ENCODE assay signal across 15 mouse cellular contexts in the genomic region with DNA sequence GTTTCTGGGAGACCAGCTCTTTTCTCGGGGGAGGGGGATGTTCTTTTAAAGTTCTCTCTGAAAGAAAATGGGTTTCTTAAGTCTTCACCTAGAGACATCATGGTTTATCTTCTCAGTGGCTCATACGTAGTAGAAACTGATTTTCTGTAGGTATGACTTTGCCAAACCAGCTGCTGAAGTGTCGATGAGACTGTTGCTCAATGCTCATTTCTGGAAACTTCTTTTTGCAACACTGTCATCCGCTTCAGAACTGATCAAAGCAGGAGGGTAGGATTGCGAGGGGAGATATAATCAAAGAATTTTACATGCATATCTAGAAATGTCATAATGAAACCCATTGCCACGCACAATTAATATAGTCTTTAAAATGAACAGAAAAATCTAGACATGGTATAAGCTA.
"Had no signal": no experiment of that assay in that cellular context is flagged by ENCODE, and none has a peak within 500 bp of the region (broad histone marks: within the 10 kb centered on the region; RNA-seq: fewer than 3 reads in every experiment).

No protein-coding gene starts in this region.

- H3K4me3 ChIP-seq: lung, embryonic 15.5 days; megakaryocyte, embryonic 14.5 days; midbrain, embryonic 13.5 days; midbrain, embryonic 15.5 days; neural tube, embryonic 12.5 days; stomach, embryonic 15.5 days had no signal

- H3K27ac ChIP-seq: lung, embryonic 15.5 days; midbrain, embryonic 13.5 days; midbrain, embryonic 15.5 days; neural tube, embryonic 12.5 days; stomach, embryonic 15.5 days; stomach, postnatal 0 days had no signal

- ATAC-seq: lung, postnatal 0 days; midbrain, embryonic 13.5 days; midbrain, embryonic 15.5 days had no signal

- DNase-seq: lung, adult 2 months; lung, postnatal 14 days; lung, postnatal 4 days; right cerebral cortex, postnatal 14 days; thymus, adult 2 months; thymus, postnatal 25 days; thymus, postnatal 4 days had no signal

- H3K36me3 ChIP-seq: lung, embryonic 15.5 days; midbrain, embryonic 13.5 days; midbrain, embryonic 15.5 days; neural tube, embryonic 12.5 days; stomach, embryonic 15.5 days had no signal

- H3K4me1 ChIP-seq: lung, embryonic 15.5 days; midbrain, embryonic 13.5 days; midbrain, embryonic 15.5 days; neural tube, embryonic 12.5 days; stomach, embryonic 15.5 days had no signal

- H3K9me3 ChIP-seq: lung, embryonic 15.5 days; midbrain, embryonic 13.5 days; midbrain, embryonic 15.5 days; neural tube, embryonic 12.5 days; stomach, embryonic 15.5 days had no signal

- H3K27me3 ChIP-seq: lung, embryonic 15.5 days; megakaryocyte, embryonic 14.5 days; midbrain, embryonic 13.5 days; midbrain, embryonic 15.5 days; neural tube, embryonic 12.5 days; stomach, embryonic 15.5 days had no signal
